Mouse (Mus musculus): Measurements from ENCODE around the gene Rmi2.

GRCm38 (mm10) chr16:10787548-10788058 is 47.3 kb upstream of the Rmi2 start:
- no peak for TF ChIP-seq POLR2A (IDR thresholded peaks at IDR 0.05; ENCODE audit: insufficient read depth, low read length)
- peak; percentile 11 for TF ChIP-seq CTCF (IDR thresholded peaks at IDR 0.05; ENCODE audit: low read depth, low read length)
